Mouse (Mus musculus): Measurements from ENCODE around the gene Gmds. TPM values are rescaled to one million over a fixed set of nuclear protein-coding genes. Genes with fewer than 3 reads are reported as not detected.

Gmds gene
- polyA plus RNA-seq, 1 experiment from 2014 or later = 27.3 TPM

GRCm38 (mm10) chr13:31914901-31915587, 423.5 kb downstream of the Gmds start:
- Histone ChIP-seq H3K4me1 (replicated peaks) (0 out of 2 replicates have a peak, but pooled peaks cover 6% of the 10 kb centered on the region), H3K9me3 (no peaks in the 10 kb centered on the region), H3K27ac (no peak overlapping the region), H3K36me3 (no peaks in the 10 kb centered on the region), H3K27me3 (no peaks in the 10 kb centered on the region), H3K4me2 (replicated peaks) (no peak overlapping the region), H3K9ac (replicated peaks) (no peak overlapping the region), H3K4me3 (replicated peaks) (no peak overlapping the region)
- WGBS = 76% methylated on average over 4 of the region's 4 CpGs
- ATAC-seq = no peak

DNA sequence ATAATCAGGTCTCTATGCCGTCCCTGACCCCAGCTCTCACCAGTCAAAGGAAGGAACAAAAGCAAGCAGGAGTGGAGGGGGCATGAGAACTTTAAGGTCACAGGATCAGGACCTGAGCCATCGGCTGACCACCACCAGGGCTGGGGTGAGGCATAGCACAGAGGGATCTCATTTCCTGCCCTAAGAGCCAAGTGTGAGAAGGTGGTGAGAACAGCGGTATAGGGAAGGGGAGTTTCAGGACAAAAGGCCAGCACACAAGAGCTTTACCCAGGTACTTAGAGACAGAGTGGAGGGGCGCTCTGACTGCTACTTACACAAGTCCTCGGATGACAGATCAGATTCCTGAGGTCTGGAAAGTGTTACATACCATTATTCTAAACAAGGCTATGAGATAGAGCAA, 426.6 kb downstream of the Gmds start:
- H3K36me3 ChIP-seq = no peaks in the 10 kb centered on the region
- no peaks in the 10 kb centered on the region for H3K27me3 ChIP-seq
- H3K4me2 ChIP-seq (replicated peaks) = no peak overlapping the region
- 13% methylated on average over 5 of the region's 5 CpGs for WGBS
- no peak overlapping the region for H3K27ac ChIP-seq
- no peak overlapping the region for H3K4me3 ChIP-seq (replicated peaks)
- H3K9ac ChIP-seq (replicated peaks) = no peak overlapping the region
- 0 out of 2 replicates have a peak, but pooled peaks have one; percentile 24 for ATAC-seq
- 0 out of 2 replicates have a peak, but pooled peaks cover 6% of the 10 kb centered on the region for H3K4me1 ChIP-seq (replicated peaks)
- H3K9me3 ChIP-seq = no peaks in the 10 kb centered on the region

DNA sequence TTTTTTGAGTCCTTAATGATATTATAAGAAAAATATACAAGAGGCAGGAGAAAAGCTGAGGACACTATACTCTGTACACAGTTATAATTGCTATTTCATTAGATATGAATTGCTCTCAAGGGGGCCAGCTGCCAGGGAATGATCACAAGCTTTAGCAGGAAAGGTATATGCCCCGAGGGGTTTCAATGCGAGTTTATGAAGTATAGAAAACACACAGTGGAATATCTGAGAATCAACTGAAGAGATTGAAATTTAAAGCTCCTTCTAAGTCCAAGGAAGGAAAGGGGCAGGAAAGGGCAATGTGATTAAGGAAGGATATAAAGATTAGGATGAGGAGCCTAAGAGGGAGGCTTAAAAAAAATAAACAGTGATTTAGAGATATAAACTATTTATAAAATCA, 427.2 kb downstream of the Gmds start:
- no peak for ATAC-seq
- Histone ChIP-seq H3K27me3 (no peaks in the 10 kb centered on the region), H3K27ac (no peak overlapping the region), H3K4me2 (replicated peaks) (no peak overlapping the region), H3K9me3 (no peaks in the 10 kb centered on the region), H3K9ac (replicated peaks) (no peak overlapping the region), H3K36me3 (no peaks in the 10 kb centered on the region), H3K4me1 (replicated peaks) (0 out of 2 replicates have a peak, but pooled peaks cover 6% of the 10 kb centered on the region), H3K4me3 (replicated peaks) (no peak overlapping the region)
- 49% methylated on average over 2 of the region's 2 CpGs for WGBS

GRCm38 (mm10) chr13:31909031-31909430, 429.5 kb downstream of the Gmds start:
- Histone ChIP-seq H3K4me2 (replicated peaks) (no peak overlapping the region), H3K9ac (replicated peaks) (no peak overlapping the region), H3K36me3 (no peaks in the 10 kb centered on the region), H3K9me3 (no peaks in the 10 kb centered on the region), H3K4me1 (replicated peaks) (0 out of 2 replicates have a peak, but pooled peaks cover 6% of the 10 kb centered on the region), H3K27ac (no peak overlapping the region), H3K27me3 (no peaks in the 10 kb centered on the region), H3K4me3 (replicated peaks) (no peak overlapping the region)
- WGBS = 83% methylated on average over 3 of the region's 3 CpGs
- no peak for ATAC-seq

GRCm38 (mm10) chr13:31906514-31906913, 432.0 kb downstream of the Gmds start:
- no peak overlapping the region for H3K4me2 ChIP-seq (replicated peaks)
- H3K36me3 ChIP-seq = no peaks in the 10 kb centered on the region
- H3K4me1 ChIP-seq (replicated peaks) = no peaks in the 10 kb centered on the region
- no peak for ATAC-seq
- no peak overlapping the region for H3K4me3 ChIP-seq (replicated peaks)
- no peak overlapping the region for H3K27ac ChIP-seq
- WGBS = 51% methylated on average over 1 of the region's 1 CpGs
- H3K9me3 ChIP-seq = no peaks in the 10 kb centered on the region
- no peak overlapping the region for H3K9ac ChIP-seq (replicated peaks)
- no peaks in the 10 kb centered on the region for H3K27me3 ChIP-seq

GRCm38 (mm10) chr13:31900191-31900590, 438.3 kb downstream of the Gmds start:
- H3K4me2 ChIP-seq (replicated peaks) = no peak overlapping the region
- H3K27me3 ChIP-seq = no peaks in the 10 kb centered on the region
- no peak overlapping the region for H3K4me3 ChIP-seq (replicated peaks)
- no peak overlapping the region for H3K9ac ChIP-seq (replicated peaks)
- no peak for ATAC-seq
- no peaks in the 10 kb centered on the region for H3K4me1 ChIP-seq (replicated peaks)
- 69% methylated on average over 3 of the region's 3 CpGs for WGBS
- no peaks in the 10 kb centered on the region for H3K36me3 ChIP-seq
- no peaks in the 10 kb centered on the region for H3K9me3 ChIP-seq
- H3K27ac ChIP-seq = no peak overlapping the region

GRCm38 (mm10) chr13:31899392-31899791, 439.1 kb downstream of the Gmds start:
- H3K36me3 ChIP-seq = no peaks in the 10 kb centered on the region
- no peak overlapping the region for H3K4me3 ChIP-seq (replicated peaks)
- no peak overlapping the region for H3K4me2 ChIP-seq (replicated peaks)
- 81% methylated on average over 5 of the region's 5 CpGs for WGBS
- H3K9ac ChIP-seq (replicated peaks) = no peak overlapping the region
- ATAC-seq = no peak
- no peaks in the 10 kb centered on the region for H3K27me3 ChIP-seq
- no peak overlapping the region for H3K27ac ChIP-seq
- no peaks in the 10 kb centered on the region for H3K4me1 ChIP-seq (replicated peaks)
- H3K9me3 ChIP-seq = no peaks in the 10 kb centered on the region

- H3K36me3 ChIP-seq = no peaks in the 10 kb centered on the region
- H3K27me3 ChIP-seq = no peaks in the 10 kb centered on the region
- no peak overlapping the region for H3K27ac ChIP-seq
- no peak for ATAC-seq
- no peak overlapping the region for H3K4me2 ChIP-seq (replicated peaks)
- 93% methylated on average over 4 of the region's 4 CpGs for WGBS
- no peak overlapping the region for H3K4me3 ChIP-seq (replicated peaks)
- H3K9ac ChIP-seq (replicated peaks) = no peak overlapping the region
- no peaks in the 10 kb centered on the region for H3K4me1 ChIP-seq (replicated peaks)
- H3K9me3 ChIP-seq = no peaks in the 10 kb centered on the region
Observed at GRCm38 (mm10) chr13:31897493-31897892, 441.0 kb downstream of the Gmds start.

DNA sequence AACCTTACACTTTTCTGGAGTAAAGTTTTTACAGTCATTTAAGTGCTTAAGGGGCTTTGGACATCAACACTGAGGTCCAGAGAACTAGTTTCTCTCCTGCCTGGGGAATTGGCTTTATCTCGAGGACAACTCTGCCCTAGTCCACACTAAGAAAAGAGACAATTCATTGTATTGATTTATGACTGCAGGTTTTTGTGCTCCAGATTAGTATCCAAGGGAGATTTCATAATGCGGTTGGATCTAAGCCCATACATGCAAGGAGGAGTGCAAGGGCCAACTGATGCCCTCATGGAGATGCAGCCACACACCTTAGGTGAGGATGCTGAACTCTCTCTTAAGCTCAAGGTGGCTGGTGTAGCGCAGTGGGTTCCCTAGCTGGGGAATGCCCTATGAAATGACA, 444.0 kb downstream of the Gmds start:
- Histone ChIP-seq H3K27me3 (no peaks in the 10 kb centered on the region), H3K9me3 (no peaks in the 10 kb centered on the region)
- no peak for ATAC-seq

GRCm38 (mm10) chr13:31892913-31893514, 445.5 kb downstream of the Gmds start:
- H3K27me3 ChIP-seq = no peaks in the 10 kb centered on the region
- H3K4me1 ChIP-seq (replicated peaks) = no peaks in the 10 kb centered on the region
- H3K9ac ChIP-seq (replicated peaks) = no peak overlapping the region
- no peak overlapping the region for H3K27ac ChIP-seq
- H3K4me2 ChIP-seq (replicated peaks) = no peak overlapping the region
- no peaks in the 10 kb centered on the region for H3K9me3 ChIP-seq
- WGBS = 91% methylated on average over 2 of the region's 2 CpGs
- H3K36me3 ChIP-seq = no peaks in the 10 kb centered on the region
- no peak overlapping the region for H3K4me3 ChIP-seq (replicated peaks)
- no peak for ATAC-seq

More for the DNA sequence above, 444.0 kb downstream of the Gmds start:
- no peaks in the 10 kb centered on the region for H3K4me1 ChIP-seq (replicated peaks)
- H3K4me2 ChIP-seq (replicated peaks) = no peak overlapping the region
- no peaks in the 10 kb centered on the region for H3K36me3 ChIP-seq
- no peak overlapping the region for H3K27ac ChIP-seq
- H3K4me3 ChIP-seq (replicated peaks) = no peak overlapping the region
- 66% methylated on average over 3 of the region's 3 CpGs for WGBS
- no peak overlapping the region for H3K9ac ChIP-seq (replicated peaks)

DNA sequence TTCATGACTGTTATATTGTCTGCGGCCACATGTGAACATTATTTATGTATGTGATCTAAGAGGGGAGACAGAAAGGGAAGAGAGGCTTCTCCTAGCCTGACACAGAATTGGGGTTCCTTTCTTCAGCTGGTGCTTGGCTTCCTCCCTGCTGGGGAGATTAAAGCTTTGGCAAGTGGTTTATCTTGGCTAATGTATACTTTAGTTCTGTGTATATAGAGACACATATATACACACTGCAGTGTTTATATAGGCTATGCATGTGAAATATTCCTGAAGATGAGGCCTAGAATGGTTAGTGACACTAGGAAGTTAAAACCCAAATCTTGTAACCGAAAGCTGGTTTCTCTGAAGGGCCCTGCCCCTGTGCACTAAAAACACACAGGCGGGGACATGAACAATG, 450.0 kb downstream of the Gmds start:
- no peak overlapping the region for H3K27ac ChIP-seq
- no peaks in the 10 kb centered on the region for H3K9me3 ChIP-seq
- no peak overlapping the region for H3K4me3 ChIP-seq (replicated peaks)
- no peaks in the 10 kb centered on the region for H3K27me3 ChIP-seq
- WGBS = 81% methylated on average over 3 of the region's 3 CpGs
- no peak overlapping the region for H3K4me2 ChIP-seq (replicated peaks)
- H3K4me1 ChIP-seq (replicated peaks) = no peaks in the 10 kb centered on the region
- ATAC-seq = no peak
- H3K9ac ChIP-seq (replicated peaks) = no peak overlapping the region
- H3K36me3 ChIP-seq = no peaks in the 10 kb centered on the region

- H3K4me1 ChIP-seq (replicated peaks) = no peaks in the 10 kb centered on the region
- H3K9me3 ChIP-seq = no peaks in the 10 kb centered on the region
- no peak overlapping the region for H3K9ac ChIP-seq (replicated peaks)
- no peak overlapping the region for H3K4me2 ChIP-seq (replicated peaks)
- no peak overlapping the region for H3K27ac ChIP-seq
- H3K36me3 ChIP-seq = no peaks in the 10 kb centered on the region
- H3K27me3 ChIP-seq = no peaks in the 10 kb centered on the region
- ATAC-seq = no peak
- no peak overlapping the region for H3K4me3 ChIP-seq (replicated peaks)
- WGBS = 84% methylated on average over 1 of the region's 1 CpGs
Observed at GRCm38 (mm10) chr13:31885769-31886168, 452.8 kb downstream of the Gmds start.
